Mouse (Mus musculus): ENCODE measurements at regions not wholly inside any gene's neighbourhood (a gene's known extent, or its start where the extent isn't known, plus 50 kb on each side); places are given as distances from the start of the nearest gene placed in this dataset.

DNA sequence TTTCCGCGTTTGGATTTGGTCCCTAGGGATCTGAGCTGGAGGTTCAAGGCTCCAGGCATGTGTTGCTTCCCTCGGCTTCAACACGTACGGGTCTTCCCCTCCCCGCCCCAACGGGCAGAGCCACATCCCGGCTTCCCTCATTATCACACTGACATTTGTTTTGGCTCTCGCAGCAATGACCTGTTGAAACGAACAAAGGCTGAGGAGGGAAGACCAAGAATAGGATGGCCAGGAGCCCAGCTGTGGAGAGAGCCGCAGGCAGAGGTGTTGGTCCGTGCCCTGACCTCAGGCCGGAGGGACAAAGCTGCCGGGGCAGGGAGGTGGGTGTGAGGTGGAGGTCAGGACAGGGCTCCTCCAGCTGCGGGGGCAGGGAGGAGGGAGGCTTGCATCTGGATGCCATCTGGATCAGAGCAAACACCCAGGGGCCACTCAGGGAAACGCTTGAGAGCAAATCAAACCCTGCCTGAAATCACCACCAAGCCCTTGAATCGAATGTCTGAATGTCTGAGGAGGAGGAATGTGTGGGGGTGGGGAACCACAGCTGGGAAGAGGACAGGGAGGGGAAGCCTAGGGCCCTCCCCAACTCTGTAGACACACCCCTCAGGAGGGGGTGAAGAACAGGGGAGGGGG lies 145.6 kb downstream of the Vegfa start:
- dilution Hi-C loops (cut with MboI; ENCODE audit: extremely low pct_ligation_motif_present, extremely low pct_unique_long_range_greater_than_20kb, low sequenced_read_pairs) = no loop called here

DNA sequence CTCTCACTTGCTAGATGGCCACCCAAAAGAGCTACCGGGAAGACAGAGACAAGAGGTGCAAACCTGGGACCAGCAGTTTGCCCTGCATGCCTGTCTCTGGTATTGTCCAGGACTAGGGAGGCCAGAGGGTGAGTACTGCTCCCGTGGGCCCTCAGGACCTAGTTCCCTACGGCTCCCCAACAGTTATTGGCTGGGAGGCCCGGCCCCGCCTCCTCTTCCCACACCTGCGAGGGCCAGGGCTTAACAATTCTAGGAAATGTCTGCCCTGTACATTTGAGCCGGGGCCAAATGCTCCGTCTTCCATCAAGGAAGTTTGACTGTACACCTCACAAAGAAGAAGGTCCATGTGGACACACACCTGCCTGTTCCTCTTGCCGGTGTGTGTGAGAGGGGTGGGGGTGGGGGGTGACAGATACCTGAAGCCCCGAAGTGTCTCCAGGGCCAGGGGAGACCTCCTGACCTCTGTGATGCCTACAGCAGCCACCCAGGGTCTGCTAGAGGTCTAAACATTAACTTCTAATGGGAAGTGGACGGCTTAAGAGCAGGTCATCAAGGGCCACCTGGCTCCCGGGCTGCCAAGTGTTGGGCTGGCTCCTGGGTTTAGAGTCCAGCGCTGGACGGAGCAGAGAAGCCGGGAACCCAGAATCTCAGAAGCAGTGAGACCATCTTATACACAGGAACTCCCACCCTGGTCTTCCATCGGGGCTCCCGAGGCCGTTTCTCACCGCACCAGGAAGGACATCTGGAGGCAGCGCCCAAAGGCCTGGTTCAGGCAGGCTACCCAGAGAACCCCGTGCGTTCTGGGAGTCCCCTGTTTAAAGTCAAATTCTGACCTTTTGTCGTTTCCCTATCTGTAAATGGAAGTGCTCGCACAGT lies 146.5 kb downstream of the Vegfa start:
- H3K4me1 ChIP-seq (ENCODE audit: control insufficient read depth in 1 of 2, insufficient read depth in 2 of 2) = peaks cover 6 to 10% of the 10 kb centered on the region in 2 experiments
- dilution Hi-C loops (cut with MboI; ENCODE audit: extremely low pct_ligation_motif_present, extremely low pct_unique_long_range_greater_than_20kb, low sequenced_read_pairs) = no loop called here
- H3K27me3 ChIP-seq (replicated peaks) = peaks cover 58% of the 10 kb centered on the region
- TF ChIP-seq RCOR1 (conservative IDR thresholded peaks at IDR 0.05; ENCODE audit: low read depth, low read length) = no peak
- TF ChIP-seq ZMIZ1 (IDR thresholded peaks at IDR 0.05; ENCODE audit: low read depth, low read length) = no peak
- no peak for TF ChIP-seq ZC3H11A (IDR thresholded peaks at IDR 0.05; ENCODE audit: low read depth, low read length)
- TF ChIP-seq POLR2A (IDR thresholded peaks at IDR 0.05; ENCODE audit: low read depth, low read length) = no peak
- TF ChIP-seq JUN (IDR thresholded peaks at IDR 0.05; ENCODE audit: insufficient read depth, low read depth, low read length) = no peak
- no peak for TF ChIP-seq E2F4 (IDR thresholded peaks at IDR 0.05; ENCODE audit: insufficient replicate concordance, low read depth, low read length)
- no peak for TF ChIP-seq HCFC1 (IDR thresholded peaks at IDR 0.05; ENCODE audit: low read depth, low read length)
- no peak for TF ChIP-seq USF2 (conservative IDR thresholded peaks at IDR 0.05; ENCODE audit: low read depth, low read length)
- TF ChIP-seq ZNF384 (IDR thresholded peaks at IDR 0.05; ENCODE audit: low read depth, low read length) = no peak
- TF ChIP-seq MYC (IDR thresholded peaks at IDR 0.05; ENCODE audit: low read depth, low read length) = no peak
- TF ChIP-seq RAD21 (IDR thresholded peaks at IDR 0.05; ENCODE audit: low read depth, low read length) = no peak
- in situ Hi-C loops (cut with MboI; ENCODE audit: low pct_ligation_motif_present, low pct_unique_long_range_greater_than_20kb, low sequenced_read_pairs) = no loop called here
- no peaks in the 10 kb centered on the region for H3K79me2 ChIP-seq (replicated peaks; ENCODE audit: control insufficient read depth, extremely low read depth, insufficient read depth, poor library complexity, severe bottlenecking)
- no peak overlapping the region for H3K27ac ChIP-seq (ENCODE audit: insufficient read depth, low read depth)
- H3K9ac ChIP-seq (ENCODE audit: insufficient read depth, low read depth) = no peak overlapping the region
- H3K4me2 ChIP-seq (ENCODE audit: insufficient read depth, low read depth, poor library complexity, severe bottlenecking) = no peak overlapping the region
- no peak overlapping the region for H3K4me3 ChIP-seq (replicated peaks in 1 of 3; ENCODE audit: low read depth in 2 of 3, low read length in 2 of 3, poor library complexity in 1 of 3)
- H3K36me3 ChIP-seq (replicated peaks in 1 of 2; ENCODE audit: control insufficient read depth in 1 of 2, insufficient read depth in 1 of 2, low read length in 1 of 2) = no peaks in the 10 kb centered on the region
- DNase-seq (ENCODE audit: extremely low read depth) = no peak
- H3K9me3 ChIP-seq (replicated peaks; ENCODE audit: low read length) = peaks cover 3% of the 10 kb centered on the region

More for the DNA sequence above, 145.6 kb downstream of the Vegfa start:
- no peak overlapping the region for H3K27ac ChIP-seq (ENCODE audit: insufficient read depth, low read depth)
- in situ Hi-C loops (cut with MboI; ENCODE audit: low pct_ligation_motif_present, low pct_unique_long_range_greater_than_20kb, low sequenced_read_pairs) = no loop called here
- no peaks in the 10 kb centered on the region for H3K79me2 ChIP-seq (replicated peaks; ENCODE audit: control insufficient read depth, extremely low read depth, insufficient read depth, poor library complexity, severe bottlenecking)
- H3K9me3 ChIP-seq (replicated peaks; ENCODE audit: low read length) = peaks cover 3% of the 10 kb centered on the region
- no peak overlapping the region for H3K4me2 ChIP-seq (ENCODE audit: insufficient read depth, low read depth, poor library complexity, severe bottlenecking)
- no peak overlapping the region for H3K9ac ChIP-seq (ENCODE audit: insufficient read depth, low read depth)
- peaks cover 66% of the 10 kb centered on the region for H3K27me3 ChIP-seq (replicated peaks)
- peaks cover 3% of the 10 kb centered on the region in 2 experiments for H3K4me1 ChIP-seq (ENCODE audit: control insufficient read depth in 1 of 2, insufficient read depth in 2 of 2)
- TF ChIP-seq MXI1 (IDR thresholded peaks at IDR 0.05; ENCODE audit: low read depth, low read length) (no peak), IRF4 (IDR thresholded peaks at IDR 0.05; ENCODE audit: low read depth, low read length) (no peak), BHLHE40 (IDR thresholded peaks at IDR 0.05; ENCODE audit: low read depth, low read length) (no peak), CHD1 (IDR thresholded peaks at IDR 0.05; ENCODE audit: low read depth, low read length) (no peak), RCOR1 (conservative IDR thresholded peaks at IDR 0.05; ENCODE audit: low read depth, low read length) (no peak), ZKSCAN1 (IDR thresholded peaks at IDR 0.05; ENCODE audit: borderline replicate concordance, low read depth, low read length) (no peak), MAFK (IDR thresholded peaks at IDR 0.05; ENCODE audit: insufficient replicate concordance, low read length) (no peak), CHD2 (IDR thresholded peaks at IDR 0.05; ENCODE audit: low read length) (no peak), E2F4 (IDR thresholded peaks at IDR 0.05; ENCODE audit: insufficient replicate concordance, low read depth, low read length) (no peak), ZNF384 (IDR thresholded peaks at IDR 0.05; ENCODE audit: low read depth, low read length) (no peak), ZC3H11A (IDR thresholded peaks at IDR 0.05; ENCODE audit: low read depth, low read length) (no peak), NRF1 (IDR thresholded peaks at IDR 0.05; ENCODE audit: low read depth, low read length) (no peak)
- no peaks in the 10 kb centered on the region for H3K36me3 ChIP-seq (replicated peaks in 1 of 2; ENCODE audit: control insufficient read depth in 1 of 2, insufficient read depth in 1 of 2, low read length in 1 of 2)
- no peak for DNase-seq (ENCODE audit: extremely low read depth)
- no peak overlapping the region for H3K4me3 ChIP-seq (replicated peaks in 1 of 3; ENCODE audit: low read depth in 2 of 3, low read length in 2 of 3, poor library complexity in 1 of 3)

Data from CH12.LX (cell line).